Mouse (Mus musculus): Measurements from ENCODE around the gene Mylk2.

- peak in 2 of 3 experiments; percentile 73 to 99 for TF ChIP-seq CTCF (IDR thresholded peaks at IDR 0.05 in 2 of 3, conservative IDR thresholded peaks at IDR 0.05 in 1 of 3; ENCODE audit: control insufficient read depth in 1 of 3, insufficient read depth in 1 of 3, low read depth in 2 of 3, low read length in 3 of 3, poor library complexity in 1 of 3, severe bottlenecking in 1 of 3)
- TF ChIP-seq POLR2A (IDR thresholded peaks at IDR 0.05; ENCODE audit: control insufficient read depth in 1 of 2, insufficient read depth in 1 of 2, low read depth in 1 of 2, low read length in 2 of 2, poor library complexity in 1 of 2): no peak
- no peak for TF ChIP-seq UBTF (IDR thresholded peaks at IDR 0.05; ENCODE audit: borderline replicate concordance, insufficient read depth, low read depth, low read length)
- no peak for TF ChIP-seq CHD1 (IDR thresholded peaks at IDR 0.05; ENCODE audit: low read depth, low read length)
- 0 out of 2 replicates have a peak, but pooled peaks have one; percentile 29 for TF ChIP-seq BHLHE40 (IDR thresholded peaks at IDR 0.05; ENCODE audit: borderline replicate concordance, low read depth, low read length)
Observed at GRCm38 (mm10) chr2:152914310-152915120, 3.4 kb downstream of the Mylk2 start.
